Mouse (Mus musculus) forebrain, embryonic 15.5 days (tissue): ENCODE data around the gene Vps25. TPM values are rescaled to one million over a fixed set of nuclear protein-coding genes. Genes with fewer than 3 reads are reported as not detected.

Experiments used
- ATAC-seq: fragments of 200-750 bp; cut with Nextera tagmentation; replicated peaks from 2 replicates; pipeline ENCODE4 v1.8.0; 2017; ENCODE audit warnings: mild to moderate bottlenecking, moderate TSS enrichment, moderate library complexity
- H3K27ac ChIP-seq: fragments of 300-500 bp; sonication (generic); replicated peaks from 2 replicates; pipeline ENCODE4 v1.5.1; 2015; ENCODE audit warnings: mild to moderate bottlenecking, inconsistent platforms
- H3K27me3 ChIP-seq: fragments of 300-500 bp; sonication (generic); 2 replicates; pipeline ENCODE4 v1.6.1; 2015; ENCODE audit warnings: inconsistent platforms
- H3K36me3 ChIP-seq: fragments of 300-500 bp; sonication (generic); 2 replicates; pipeline ENCODE4 v1.6.1; 2015; ENCODE audit warnings: mild to moderate bottlenecking, inconsistent platforms
- H3K4me1 ChIP-seq: fragments of 300-500 bp; sonication (generic); 2 replicates; pipeline ENCODE4 v1.6.1; 2015; ENCODE audit warnings: inconsistent platforms
- H3K4me2 ChIP-seq: fragments of 300-500 bp; sonication (generic); replicated peaks from 2 replicates; pipeline ENCODE4 v1.6.1; 2015; ENCODE audit warnings: mild to moderate bottlenecking, inconsistent platforms
- H3K4me3 ChIP-seq: fragments of 300-500 bp; sonication (generic); 2 replicates; pipeline ENCODE4 v1.5.1; 2015; ENCODE audit warnings: mild to moderate bottlenecking, inconsistent platforms
- H3K9ac ChIP-seq: fragments of 300-500 bp; sonication (generic); replicated peaks from 2 replicates; pipeline ENCODE4 v1.6.1; 2015; ENCODE audit warnings: mild to moderate bottlenecking, inconsistent platforms
- H3K9me3 ChIP-seq: fragments of 300-500 bp; sonication (generic); 2 replicates; pipeline ENCODE4 v1.6.1; 2016; ENCODE audit warnings: inconsistent platforms
- WGBS: fragments of 180-500 bp; shearing (Covaris S2); methylation state at CpG from one replicate; pipeline ENCODE4 v1.1.7; 2015; ENCODE audit warnings: mixed read lengths; 5-methylcytosine and 5-hydroxymethylcytosine counted together
- polyA plus RNA-seq: library from polyadenylated mRNA; unstranded; fragments of >200 nt; fragmentation: Nextera tagmentation; extraction: Ambion mirVana; gene quantifications from 2 replicates; pipeline ENCODE4 v1.2.1, GENCODE M21; 2015

The Vps25 gene
- polyA plus RNA-seq, 1 experiment from 2014 or later, result 92.9 TPM

DNA sequence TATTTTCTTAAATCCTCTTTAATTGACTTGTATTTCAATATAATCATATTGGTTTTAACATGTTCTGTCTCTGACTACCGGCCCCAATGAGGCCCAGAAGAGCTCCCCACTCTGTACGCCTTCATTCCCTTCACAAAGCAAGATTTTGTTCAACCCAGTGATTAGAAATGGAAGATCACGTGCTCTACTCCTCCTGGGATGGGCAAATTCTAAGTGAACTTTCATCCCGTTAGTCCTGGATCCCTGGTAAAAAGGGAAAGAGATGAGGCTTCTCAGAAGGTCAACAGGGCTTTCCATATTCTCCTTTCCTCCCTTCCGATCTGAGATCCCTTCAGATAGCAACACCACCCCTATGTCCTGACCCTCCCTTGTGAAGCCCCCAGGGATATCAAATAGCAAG lies 23.0 kb upstream of the Vps25 start:
- Histone ChIP-seq H3K9ac (no peak overlapping the region), H3K36me3 (no peaks in the 10 kb centered on the region), H3K27ac (peak overlapping the region; percentile 34), H3K4me3 (no peak overlapping the region), H3K9me3 (no peaks in the 10 kb centered on the region), H3K4me1 (peaks cover 27% of the 10 kb centered on the region), H3K27me3 (no peaks in the 10 kb centered on the region), H3K4me2 (no peak overlapping the region)
- 18% methylated on average over 5 of the region's 5 CpGs for WGBS
- ATAC-seq, result no peak

DNA sequence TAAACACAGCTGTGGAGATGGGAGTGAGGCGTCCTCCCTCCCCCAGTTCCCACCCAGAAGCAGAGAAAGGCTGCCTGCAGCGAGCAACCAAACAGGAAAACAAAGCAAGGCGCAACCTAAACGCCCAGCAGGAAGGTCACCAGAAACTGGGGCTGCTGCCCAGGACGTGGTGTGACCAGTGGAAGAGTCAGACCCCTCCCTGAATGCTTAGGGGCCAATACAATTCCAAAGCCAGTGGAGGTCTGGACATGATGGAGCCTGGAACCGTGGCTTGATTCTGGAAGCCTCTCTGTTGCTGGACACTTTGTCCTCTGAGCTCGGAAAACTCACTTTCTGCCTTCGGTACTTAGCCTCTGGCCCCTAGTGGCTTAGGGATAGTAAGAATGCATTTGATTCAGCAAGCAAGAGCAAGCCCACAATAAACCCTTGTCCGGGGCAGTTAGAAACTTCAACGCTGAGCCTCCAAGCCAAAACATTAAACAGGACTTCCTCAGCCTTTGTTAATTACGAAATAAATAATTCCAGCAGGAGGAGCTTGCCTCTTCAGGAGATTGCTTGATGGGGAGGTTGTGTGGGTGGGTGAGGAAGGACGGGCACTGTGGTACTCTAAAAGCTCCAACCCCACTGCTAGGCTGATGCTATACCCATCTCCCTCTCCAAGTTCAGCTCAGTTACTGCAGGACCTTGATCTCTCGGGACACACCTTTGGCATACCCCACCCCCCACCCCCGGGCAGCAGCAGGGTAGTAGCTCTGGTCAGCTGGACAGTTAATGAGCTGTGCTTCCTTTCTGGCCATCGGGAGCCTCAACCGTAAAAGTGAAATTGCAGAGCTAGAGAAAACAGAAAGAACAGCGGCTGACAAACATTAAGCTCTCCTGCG lies 22.3 kb upstream of the Vps25 start:
- Histone ChIP-seq H3K4me3 (no peak overlapping the region), H3K27me3 (no peaks in the 10 kb centered on the region), H3K4me1 (peaks cover 24% of the 10 kb centered on the region), H3K36me3 (no peaks in the 10 kb centered on the region), H3K9ac (no peak overlapping the region), H3K4me2 (no peak overlapping the region), H3K27ac (peak overlapping the region; percentile 34), H3K9me3 (no peaks in the 10 kb centered on the region)
- 17% methylated on average over 18 of the region's 18 CpGs for WGBS
- no peak for ATAC-seq

DNA sequence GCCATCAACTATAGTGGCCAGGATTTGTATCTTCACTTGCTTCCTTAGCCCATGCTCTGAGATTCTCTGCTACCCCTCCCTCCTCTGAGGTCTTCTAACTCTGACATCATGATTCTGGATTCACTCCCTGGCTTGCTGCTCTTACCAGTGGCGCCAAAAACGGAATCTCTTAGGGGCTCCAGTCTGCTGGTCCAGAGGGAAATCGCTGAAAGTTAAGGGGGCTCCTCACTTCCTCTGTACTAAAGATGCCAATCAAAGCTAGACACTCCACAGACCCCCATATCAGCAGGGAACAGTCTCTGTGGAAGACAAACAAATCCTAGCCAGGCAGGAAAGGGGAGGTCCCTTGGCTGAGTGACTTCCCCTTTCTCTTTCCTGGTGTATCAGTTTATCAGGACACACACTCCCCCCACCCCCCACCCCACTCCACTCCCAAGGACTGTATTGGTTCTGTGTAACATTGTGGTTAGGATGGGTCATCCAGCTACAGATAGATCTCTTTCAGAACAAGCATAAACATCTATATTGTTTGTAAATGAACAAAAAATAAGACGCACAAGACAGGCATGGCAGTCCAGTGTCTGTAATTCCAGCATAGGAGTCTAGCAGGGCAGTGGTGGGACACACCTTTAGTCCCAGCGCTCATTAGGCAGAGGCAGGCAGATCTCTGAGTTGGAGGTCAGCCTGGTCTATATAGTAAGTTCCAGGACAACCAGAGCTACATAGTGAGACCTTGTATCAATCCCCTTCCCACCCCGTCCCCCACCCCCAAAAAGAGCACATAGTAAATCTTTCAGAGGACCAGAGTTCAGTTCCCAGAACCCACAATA lies 21.3 kb upstream of the Vps25 start:
- Histone ChIP-seq H3K9ac (no peak overlapping the region), H3K9me3 (no peaks in the 10 kb centered on the region), H3K4me2 (no peak overlapping the region), H3K36me3 (no peaks in the 10 kb centered on the region), H3K27me3 (no peaks in the 10 kb centered on the region), H3K4me1 (peaks cover 21% of the 10 kb centered on the region), H3K4me3 (no peak overlapping the region), H3K27ac (0 out of 2 replicates have a peak overlapping the region, but pooled peaks have one; percentile 34)
- no peak for ATAC-seq
- WGBS, result 66% methylated on average over 6 of the region's 6 CpGs

DNA sequence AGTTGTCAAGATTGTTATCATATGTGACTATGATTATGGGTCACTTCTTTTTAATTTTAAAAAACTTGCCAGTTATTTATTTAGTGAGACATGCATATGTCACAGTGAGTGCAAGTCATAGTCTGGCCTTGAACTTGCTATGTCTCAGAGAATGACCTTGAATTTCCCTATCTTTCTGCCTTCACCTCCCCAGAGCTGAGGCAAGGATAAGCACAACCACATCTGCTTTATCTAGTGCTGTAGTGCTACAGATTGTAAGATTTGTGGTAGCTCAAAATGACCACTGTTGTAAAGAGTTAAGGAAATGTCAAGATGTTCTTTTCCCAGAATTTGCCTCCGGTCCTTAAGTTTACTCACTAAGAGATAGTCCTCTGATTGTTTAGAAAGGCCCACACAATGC lies 20.3 kb upstream of the Vps25 start:
- Histone ChIP-seq H3K9me3 (no peaks in the 10 kb centered on the region), H3K9ac (no peak overlapping the region), H3K27me3 (no peaks in the 10 kb centered on the region), H3K4me2 (no peak overlapping the region), H3K36me3 (no peaks in the 10 kb centered on the region), H3K4me3 (no peak overlapping the region), H3K4me1 (peaks cover 21% of the 10 kb centered on the region), H3K27ac (no peak overlapping the region)
- 93% methylated on average over 1 of the region's 1 CpGs for WGBS
- ATAC-seq, result no peak

DNA sequence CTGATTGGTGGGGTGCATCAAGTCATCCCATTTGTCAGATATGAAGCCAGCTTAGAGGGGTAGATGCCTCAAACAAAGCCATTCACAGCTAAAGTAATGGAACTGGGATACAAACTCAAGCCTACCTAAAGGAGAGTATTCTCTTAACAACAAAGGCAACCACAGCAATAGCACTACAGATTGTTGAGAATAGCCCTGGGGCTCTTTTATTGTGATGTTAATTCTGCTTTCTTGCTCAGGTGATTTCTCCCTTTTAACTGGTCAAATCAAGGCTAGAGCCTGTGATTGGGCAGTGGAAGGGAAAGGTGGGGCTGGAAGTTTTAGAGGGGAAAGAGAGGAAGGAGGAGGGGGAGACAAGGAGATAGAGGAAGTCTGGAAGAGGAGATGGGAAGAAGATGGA lies 19.4 kb upstream of the Vps25 start:
- Histone ChIP-seq H3K4me2 (no peak overlapping the region), H3K36me3 (no peaks in the 10 kb centered on the region), H3K27ac (no peak overlapping the region), H3K27me3 (no peaks in the 10 kb centered on the region), H3K9me3 (no peaks in the 10 kb centered on the region), H3K9ac (no peak overlapping the region), H3K4me3 (no peak overlapping the region), H3K4me1 (peaks cover 19% of the 10 kb centered on the region)
- ATAC-seq, result no peak

DNA sequence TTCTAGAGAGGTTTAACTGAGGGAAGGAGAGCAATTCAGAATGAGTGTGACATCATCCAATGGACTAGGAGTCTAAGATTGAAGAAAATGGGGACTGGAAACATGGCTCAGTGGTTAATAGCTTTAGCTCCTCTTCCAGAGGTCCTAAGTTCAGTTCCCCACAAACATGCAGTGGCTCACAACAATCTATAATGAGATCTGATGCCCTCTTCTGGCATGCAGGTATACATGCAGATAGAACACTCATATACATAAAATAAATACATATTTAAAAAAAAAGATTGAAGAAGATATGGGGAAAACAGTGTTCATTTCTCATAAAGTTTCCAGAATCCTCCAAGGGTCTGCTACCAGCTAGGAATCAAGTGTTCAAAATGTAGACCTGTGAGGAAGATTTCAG lies 18.1 kb upstream of the Vps25 start:
- H3K27me3 ChIP-seq, result no peaks in the 10 kb centered on the region
- no peak for ATAC-seq
- no peak overlapping the region for H3K9ac ChIP-seq
- no peaks in the 10 kb centered on the region for H3K36me3 ChIP-seq
- no peak overlapping the region for H3K4me2 ChIP-seq
- no peak overlapping the region for H3K27ac ChIP-seq
- no peak overlapping the region for H3K4me3 ChIP-seq
- H3K4me1 ChIP-seq, result peaks cover 8% of the 10 kb centered on the region
- H3K9me3 ChIP-seq, result no peaks in the 10 kb centered on the region

DNA sequence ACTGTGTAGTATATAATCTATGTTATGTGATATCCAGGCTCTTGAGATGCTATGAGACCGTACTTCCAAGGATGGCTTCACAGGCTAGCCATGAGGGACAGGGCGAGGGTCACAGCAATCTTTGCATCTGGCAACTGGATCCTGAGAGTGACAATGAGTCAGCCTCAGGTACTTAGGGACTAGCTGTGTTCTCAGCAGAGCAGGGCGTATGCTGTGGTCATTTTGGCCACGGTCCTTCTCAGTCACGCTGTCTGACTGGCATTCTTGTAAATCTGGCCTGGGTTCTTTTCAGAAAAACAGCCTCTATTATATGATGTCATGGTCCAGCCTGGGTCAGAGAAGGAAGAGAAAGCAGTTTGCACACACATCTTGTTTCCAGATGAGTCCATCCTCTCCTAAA lies 16.7 kb upstream of the Vps25 start:
- Histone ChIP-seq H3K9me3 (no peaks in the 10 kb centered on the region), H3K9ac (no peak overlapping the region), H3K27ac (no peak overlapping the region), H3K4me3 (no peak overlapping the region), H3K4me2 (no peak overlapping the region), H3K27me3 (no peaks in the 10 kb centered on the region), H3K36me3 (no peaks in the 10 kb centered on the region), H3K4me1 (no peaks in the 10 kb centered on the region)
- no peak for ATAC-seq
- 95% methylated on average over 5 of the region's 5 CpGs for WGBS

DNA sequence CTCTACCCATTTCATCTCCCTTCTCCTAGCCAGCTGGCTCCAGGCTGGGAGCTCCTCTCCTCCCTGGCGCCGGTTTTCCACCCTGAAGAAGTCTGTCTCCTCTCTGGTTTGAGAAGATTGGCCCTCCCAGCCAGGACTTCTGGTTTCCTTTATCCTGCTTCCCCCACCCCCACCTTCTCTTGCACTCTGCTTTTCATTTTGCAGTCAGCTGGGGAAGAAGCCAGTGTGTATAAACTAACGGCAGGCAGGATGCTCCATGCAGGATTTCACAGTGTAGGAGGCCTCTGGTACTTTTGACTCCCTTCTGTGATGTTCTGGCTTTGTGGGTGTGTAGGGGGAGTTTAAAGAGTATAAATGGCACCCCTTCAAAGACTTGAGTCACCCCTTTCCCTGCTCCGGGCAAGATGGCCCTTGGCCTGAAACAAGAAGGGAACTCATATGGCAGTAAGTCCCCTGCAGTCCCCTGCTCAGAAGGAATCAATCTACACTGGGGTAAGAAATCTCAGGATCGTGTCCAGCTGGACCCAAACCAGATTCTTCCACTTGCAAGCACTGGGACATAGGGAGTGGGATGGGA lies 15.3 kb upstream of the Vps25 start:
- no peak for ATAC-seq
- Histone ChIP-seq H3K4me3 (no peak overlapping the region), H3K4me2 (no peak overlapping the region), H3K27me3 (no peaks in the 10 kb centered on the region), H3K27ac (no peak overlapping the region), H3K9ac (no peak overlapping the region), H3K36me3 (no peaks in the 10 kb centered on the region), H3K4me1 (no peaks in the 10 kb centered on the region), H3K9me3 (no peaks in the 10 kb centered on the region)
- 45% methylated on average over 5 of the region's 5 CpGs for WGBS

DNA sequence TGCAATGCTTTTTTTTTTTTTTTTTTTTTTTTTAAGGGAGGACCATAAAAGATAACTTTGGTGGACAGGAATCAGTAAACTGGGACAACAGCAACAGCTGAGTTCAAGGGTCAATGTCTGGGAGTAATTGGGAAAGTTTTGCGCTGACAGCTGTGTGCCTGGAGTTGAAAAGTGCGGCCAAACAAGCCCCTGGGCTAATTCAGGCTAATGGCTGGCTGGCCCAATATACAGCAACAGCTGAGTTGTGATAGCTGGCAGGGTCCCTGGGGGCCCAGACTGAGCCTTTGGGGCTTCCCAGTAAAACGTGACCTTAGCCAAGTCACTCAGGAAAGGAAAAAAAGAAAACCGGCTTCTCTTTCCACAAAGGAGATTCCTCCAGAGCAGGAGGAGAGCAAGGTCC lies 8.4 kb upstream of the Vps25 start:
- Histone ChIP-seq H3K4me3 (no peak overlapping the region), H3K4me2 (no peak overlapping the region), H3K27me3 (peaks cover 39% of the 10 kb centered on the region), H3K9ac (no peak overlapping the region), H3K36me3 (no peaks in the 10 kb centered on the region), H3K4me1 (peaks cover 12% of the 10 kb centered on the region), H3K27ac (no peak overlapping the region), H3K9me3 (no peaks in the 10 kb centered on the region)
- 52% methylated on average over 4 of the region's 4 CpGs for WGBS
- ATAC-seq, result no peak

DNA sequence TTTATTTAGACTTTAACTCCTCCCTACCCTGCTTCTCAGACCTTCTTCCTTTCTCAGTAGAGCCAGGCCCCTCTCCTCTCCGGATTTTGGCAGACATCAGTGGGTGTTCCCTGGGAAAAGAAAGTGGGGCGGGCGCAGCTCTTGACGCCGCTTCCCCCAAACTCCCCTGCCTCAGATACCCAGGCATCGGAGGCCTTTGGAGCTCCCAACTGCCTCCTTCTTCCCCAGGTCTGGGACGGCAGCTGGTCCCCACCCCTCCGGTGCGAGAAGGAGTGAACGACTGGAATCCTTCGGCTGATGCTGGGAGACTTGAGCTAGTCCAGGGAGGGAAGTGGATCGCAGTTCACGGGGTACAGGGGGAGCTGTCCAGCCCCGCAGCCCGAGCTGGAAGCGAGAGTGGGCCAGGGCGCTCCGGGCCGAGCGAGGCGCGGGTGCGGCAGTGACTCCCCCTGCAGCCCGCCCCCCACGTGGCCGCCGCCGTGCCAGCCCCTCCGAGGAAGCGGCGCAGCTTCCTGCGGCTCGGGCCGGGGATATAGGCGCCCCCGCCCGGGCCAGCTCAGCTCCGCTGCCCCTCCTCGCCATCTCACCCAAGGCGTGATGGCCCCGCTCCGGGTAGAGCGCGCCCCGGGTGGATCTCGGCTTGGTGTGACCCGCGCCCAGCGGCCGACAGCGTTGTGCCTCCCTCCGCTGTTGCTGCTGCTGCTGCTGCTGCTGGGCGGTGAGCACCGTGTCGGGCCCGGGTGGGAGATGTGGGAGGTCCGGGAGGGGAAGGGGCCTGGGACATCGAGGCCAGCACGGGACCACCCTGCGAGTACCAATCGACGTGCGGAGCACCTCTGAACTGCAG lies 7.4 kb upstream of the Vps25 start, which contains the start of gene Ramp2:
Ramp2 (plus strand) TSS at position 174 of the 847 bp plus-strand sequence.
- peaks cover 39% of the 10 kb centered on the region for H3K27me3 ChIP-seq

DNA sequence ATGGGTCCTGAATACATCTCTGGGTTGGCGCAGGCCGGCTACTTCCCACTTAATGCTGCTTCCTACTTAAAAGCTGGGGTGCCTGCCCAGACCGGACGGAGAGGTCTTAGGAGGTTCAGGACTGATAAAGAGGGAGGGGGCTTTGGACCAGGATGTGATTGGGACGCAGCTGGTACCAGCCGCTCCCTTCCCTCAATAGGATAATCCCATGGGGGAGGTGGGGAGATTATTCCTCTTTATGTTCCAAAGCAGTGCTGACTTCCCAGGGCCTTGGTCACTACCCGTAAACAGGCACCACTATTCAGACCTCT lies 6.8 kb upstream of the Vps25 start:
- H3K4me2 ChIP-seq, result peak overlapping the region; percentile 97
- H3K9ac ChIP-seq, result peak overlapping the region; percentile 66
- H3K4me1 ChIP-seq, result peaks cover 12% of the 10 kb centered on the region
- H3K27me3 ChIP-seq, result peaks cover 39% of the 10 kb centered on the region
- no peaks in the 10 kb centered on the region for H3K9me3 ChIP-seq
- no peak for ATAC-seq
- 0 out of 2 replicates have a peak overlapping the region, but pooled peaks have one; percentile 37 for H3K27ac ChIP-seq
- H3K4me3 ChIP-seq, result peak overlapping the region; percentile 68
- 2% methylated on average over 7 of the region's 7 CpGs for WGBS
- no peaks in the 10 kb centered on the region for H3K36me3 ChIP-seq

More for the DNA sequence above, 7.4 kb upstream of the Vps25 start, which contains the start of gene Ramp2:
- Histone ChIP-seq H3K4me3 (peak within 1 kb of the TSS; percentile 68), H3K36me3 (no peaks in the 10 kb centered on the region), H3K9ac (peak within 1 kb of the TSS; percentile 66), H3K4me1 (peaks cover 12% of the 10 kb centered on the region), H3K27ac (peak within 1 kb of the TSS; percentile 37; the same call in 1 of the 2 replicates), H3K9me3 (no peaks in the 10 kb centered on the region), H3K4me2 (peak within 1 kb of the TSS; percentile 97)
- ATAC-seq, result peak; percentile 63
- under 1% methylated on average over 50 of the region's 63 CpGs for WGBS
